Mouse (Mus musculus): Measurements from ENCODE around the gene Smad3. TPM values are rescaled to one million over a fixed set of nuclear protein-coding genes. Genes with fewer than 3 reads are reported as not detected.

Gene Smad3
- polyA plus RNA-seq, 1 experiment: 33.5 TPM

DNA sequence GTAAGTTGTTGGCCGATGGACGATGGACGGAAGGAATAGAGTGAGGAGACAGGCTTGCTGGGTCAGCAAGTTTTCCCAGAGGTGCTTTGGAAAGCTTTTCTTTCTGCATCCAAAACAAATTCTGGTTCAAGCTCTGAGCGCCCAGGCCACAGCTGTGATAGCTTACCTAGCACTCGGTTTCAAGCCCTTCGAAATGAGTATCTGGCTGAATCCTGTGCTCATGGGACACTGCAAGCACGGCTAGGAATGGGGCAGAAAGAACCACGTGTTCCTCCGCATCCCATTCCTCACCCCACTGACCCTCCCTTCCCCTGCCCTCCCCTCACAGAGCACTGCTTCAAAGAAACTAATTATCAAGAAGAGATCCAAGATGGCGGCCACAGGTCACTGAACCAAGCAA lies 28.8 kb downstream of the Smad3 start:
- H3K27ac ChIP-seq (ENCODE audit: insufficient read depth, low read depth, low read length): no peak overlapping the region
- no peak for TF ChIP-seq CTCF (conservative IDR thresholded peaks at IDR 0.05; ENCODE audit: insufficient read depth, insufficient read length, low read depth, low read length)
- TF ChIP-seq POLR2A (IDR thresholded peaks at IDR 0.05; ENCODE audit: low read depth, low read length): no peak
- no peaks in the 10 kb centered on the region for H3K36me3 ChIP-seq (ENCODE audit: control insufficient read depth, insufficient read depth, low read length)
- H3K4me3 ChIP-seq (ENCODE audit: insufficient read depth, low read depth, low read length): no peak overlapping the region
- H3K27me3 ChIP-seq (replicated peaks; ENCODE audit: control insufficient read depth, insufficient read depth, low read length): no peaks in the 10 kb centered on the region
- 58% methylated on average over 10 of the region's 10 CpGs for WGBS
- DNase-seq: no peak
- H3K4me1 ChIP-seq (ENCODE audit: control insufficient read depth, insufficient read depth, low read length): peaks cover 24% of the 10 kb centered on the region

DNA sequence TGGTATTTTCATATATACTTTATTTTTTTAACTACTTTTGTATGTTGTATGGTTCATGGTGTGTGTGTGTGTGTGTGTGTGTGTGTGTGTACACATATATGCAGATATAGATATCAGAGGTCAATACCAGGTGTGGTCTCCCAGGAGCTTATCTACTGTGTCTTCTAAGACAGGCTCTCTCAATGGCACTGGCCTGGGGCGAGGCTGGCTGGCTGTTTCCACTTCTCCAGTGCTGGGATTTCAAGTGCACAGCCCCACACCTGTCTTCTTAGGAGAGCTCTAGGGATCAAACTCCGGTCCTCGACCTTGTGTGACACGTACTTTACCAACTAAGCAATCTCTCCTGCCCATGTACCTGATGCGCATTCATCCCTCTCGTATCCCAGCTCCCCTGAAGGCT lies 30.7 kb downstream of the Smad3 start:
- 80% methylated on average over 6 of the region's 6 CpGs for WGBS
- Histone ChIP-seq H3K27ac (ENCODE audit: insufficient read depth, low read depth, low read length) (no peak overlapping the region), H3K4me3 (ENCODE audit: insufficient read depth, low read depth, low read length) (no peak overlapping the region), H3K36me3 (ENCODE audit: control insufficient read depth, insufficient read depth, low read length) (no peaks in the 10 kb centered on the region), H3K27me3 (replicated peaks; ENCODE audit: control insufficient read depth, insufficient read depth, low read length) (no peaks in the 10 kb centered on the region), H3K4me1 (ENCODE audit: control insufficient read depth, insufficient read depth, low read length) (peaks cover 33% of the 10 kb centered on the region)
- no peak for DNase-seq
- TF ChIP-seq POLR2A (IDR thresholded peaks at IDR 0.05; ENCODE audit: low read depth, low read length) (no peak), CTCF (conservative IDR thresholded peaks at IDR 0.05; ENCODE audit: insufficient read depth, insufficient read length, low read depth, low read length) (no peak)

DNA sequence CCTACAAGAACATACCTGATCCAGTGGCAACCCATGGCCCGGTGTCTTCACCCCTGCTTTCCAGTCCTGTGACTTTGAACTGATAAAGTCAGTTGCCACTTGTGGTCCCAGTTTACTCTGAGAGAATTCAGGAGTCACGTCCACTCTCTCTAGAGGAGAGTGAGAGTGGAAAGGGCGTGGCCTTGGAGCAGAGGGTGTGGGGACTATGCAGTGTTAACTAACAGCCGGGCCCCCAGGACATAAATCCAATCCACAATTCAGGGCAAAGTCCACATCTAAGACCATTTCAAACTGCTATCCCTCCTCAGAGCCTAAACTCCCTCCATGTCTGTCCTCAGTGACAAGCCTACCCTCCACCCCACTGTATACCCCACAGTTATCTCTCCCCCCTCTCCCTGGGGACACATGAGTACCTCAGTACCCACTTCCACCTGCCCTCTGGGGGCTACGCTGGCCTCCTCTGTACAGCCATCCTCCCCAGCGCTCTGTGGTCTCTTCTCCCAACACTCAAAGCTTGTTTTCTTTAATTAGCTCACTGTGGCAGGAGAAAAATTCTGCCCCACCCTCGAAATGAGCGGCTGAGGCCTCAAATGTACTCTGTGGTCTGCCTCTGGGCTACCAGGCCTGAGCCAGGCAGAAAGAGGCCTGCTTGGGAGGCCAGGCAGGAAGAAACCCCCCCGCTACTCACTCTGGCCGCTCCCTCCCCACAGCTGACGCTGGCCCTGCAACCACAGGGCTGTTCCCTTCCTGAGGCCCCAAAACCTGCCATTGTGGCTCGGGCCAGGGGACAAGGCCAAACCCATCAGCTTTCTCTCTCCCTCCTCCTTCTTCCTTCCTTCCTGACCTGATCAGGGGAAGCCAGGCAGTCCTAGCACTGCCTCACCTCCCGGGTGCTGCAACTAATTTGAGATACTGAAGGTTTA lies 31.4 kb downstream of the Smad3 start:
- TF ChIP-seq CTCF (conservative IDR thresholded peaks at IDR 0.05; ENCODE audit: insufficient read depth, insufficient read length, low read depth, low read length): no peak
- TF ChIP-seq POLR2A (IDR thresholded peaks at IDR 0.05; ENCODE audit: low read depth, low read length): no peak
- Histone ChIP-seq H3K4me3 (ENCODE audit: insufficient read depth, low read depth, low read length) (no peak overlapping the region), H3K27me3 (replicated peaks; ENCODE audit: control insufficient read depth, insufficient read depth, low read length) (no peaks in the 10 kb centered on the region), H3K27ac (ENCODE audit: insufficient read depth, low read depth, low read length) (peak overlapping the region; percentile 37; the same call in 1 of the 2 replicates), H3K36me3 (ENCODE audit: control insufficient read depth, insufficient read depth, low read length) (no peaks in the 10 kb centered on the region), H3K4me1 (ENCODE audit: control insufficient read depth, insufficient read depth, low read length) (peaks cover 40% of the 10 kb centered on the region)
- WGBS: 37% methylated on average over 13 of the region's 13 CpGs
- peak; percentile 52 for DNase-seq

DNA sequence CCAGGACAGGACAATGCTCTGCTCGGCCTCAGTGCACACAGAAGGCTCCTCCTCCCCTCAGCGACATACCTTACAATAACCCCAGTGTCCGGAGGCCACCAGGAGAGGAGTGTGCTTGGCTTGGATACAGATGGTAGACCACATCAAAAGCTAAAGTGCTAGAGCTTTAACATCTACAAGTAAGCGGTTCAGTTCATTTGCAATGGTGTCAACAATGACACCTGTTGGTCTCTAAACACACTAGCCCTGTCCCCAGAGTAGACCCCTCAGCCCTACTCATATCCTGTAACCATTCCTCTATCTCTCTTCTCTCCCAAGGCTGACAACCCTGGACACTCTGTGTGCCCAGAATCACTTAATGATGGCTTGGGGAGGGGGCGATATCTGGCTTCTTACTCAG lies 33.0 kb downstream of the Smad3 start:
- Histone ChIP-seq H3K36me3 (ENCODE audit: control insufficient read depth, insufficient read depth, low read length) (no peaks in the 10 kb centered on the region), H3K27ac (ENCODE audit: insufficient read depth, low read depth, low read length) (no peak overlapping the region), H3K27me3 (replicated peaks; ENCODE audit: control insufficient read depth, insufficient read depth, low read length) (no peaks in the 10 kb centered on the region), H3K4me3 (ENCODE audit: insufficient read depth, low read depth, low read length) (no peak overlapping the region), H3K4me1 (ENCODE audit: control insufficient read depth, insufficient read depth, low read length) (peaks cover 51% of the 10 kb centered on the region)
- no peak for DNase-seq
- TF ChIP-seq POLR2A (IDR thresholded peaks at IDR 0.05; ENCODE audit: low read depth, low read length): no peak
- TF ChIP-seq CTCF (conservative IDR thresholded peaks at IDR 0.05; ENCODE audit: insufficient read depth, insufficient read length, low read depth, low read length): no peak
- 74% methylated on average over 5 of the region's 5 CpGs for WGBS

DNA sequence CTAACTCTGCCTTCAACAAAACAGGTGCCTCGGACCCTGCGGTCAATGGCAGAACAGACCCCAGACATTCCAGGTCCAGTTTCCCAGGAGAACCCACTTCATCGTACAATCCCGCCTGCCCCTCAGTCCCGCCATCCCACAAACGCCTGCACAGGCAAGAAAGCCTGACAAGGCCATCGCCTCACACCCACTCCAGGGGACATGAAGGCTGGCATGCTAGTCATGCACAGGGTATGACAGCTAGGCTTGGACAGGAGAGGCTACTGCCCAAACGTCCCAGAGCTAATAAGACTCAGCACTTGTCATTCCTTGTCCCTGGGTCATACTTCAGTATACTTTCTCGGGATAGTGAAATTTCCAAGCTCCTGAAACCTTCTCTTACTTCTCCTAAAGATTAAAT lies 34.9 kb downstream of the Smad3 start:
- Histone ChIP-seq H3K27me3 (replicated peaks; ENCODE audit: control insufficient read depth, insufficient read depth, low read length) (no peaks in the 10 kb centered on the region), H3K4me1 (ENCODE audit: control insufficient read depth, insufficient read depth, low read length) (peaks cover 48% of the 10 kb centered on the region), H3K4me3 (ENCODE audit: insufficient read depth, low read depth, low read length) (no peak overlapping the region), H3K27ac (ENCODE audit: insufficient read depth, low read depth, low read length) (no peak overlapping the region), H3K36me3 (ENCODE audit: control insufficient read depth, insufficient read depth, low read length) (no peaks in the 10 kb centered on the region)
- DNase-seq: no peak
- TF ChIP-seq CTCF (conservative IDR thresholded peaks at IDR 0.05; ENCODE audit: insufficient read depth, insufficient read length, low read depth, low read length) (no peak), POLR2A (IDR thresholded peaks at IDR 0.05; ENCODE audit: low read depth, low read length) (no peak)
- WGBS: 89% methylated on average over 9 of the region's 9 CpGs

DNA sequence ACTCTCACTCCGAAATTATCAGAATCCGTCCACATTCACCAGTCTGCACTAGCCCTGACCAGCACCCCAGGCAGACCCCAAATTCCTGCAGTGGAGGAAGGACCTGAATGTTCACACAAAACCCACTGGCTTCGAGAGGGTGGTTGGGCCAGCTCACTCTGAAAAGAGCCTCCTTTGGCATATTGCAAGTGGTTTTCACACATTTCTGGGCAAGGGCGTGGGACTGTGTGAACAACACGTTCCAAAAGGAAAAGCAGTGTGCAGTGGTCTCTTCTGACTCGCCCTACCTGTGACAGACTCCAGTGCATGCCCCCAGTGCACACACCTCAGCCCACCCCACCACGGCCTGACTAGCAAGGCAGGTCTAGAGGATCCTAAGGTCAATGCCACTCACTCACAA lies 35.4 kb downstream of the Smad3 start:
- no peaks in the 10 kb centered on the region for H3K27me3 ChIP-seq (replicated peaks; ENCODE audit: control insufficient read depth, insufficient read depth, low read length)
- TF ChIP-seq POLR2A (IDR thresholded peaks at IDR 0.05; ENCODE audit: low read depth, low read length) (no peak), CTCF (conservative IDR thresholded peaks at IDR 0.05; ENCODE audit: insufficient read depth, insufficient read length, low read depth, low read length) (no peak)
- 84% methylated on average over 7 of the region's 7 CpGs for WGBS
- H3K27ac ChIP-seq (ENCODE audit: insufficient read depth, low read depth, low read length): no peak overlapping the region
- DNase-seq: no peak
- peaks cover 52% of the 10 kb centered on the region for H3K4me1 ChIP-seq (ENCODE audit: control insufficient read depth, insufficient read depth, low read length)
- H3K4me3 ChIP-seq (ENCODE audit: insufficient read depth, low read depth, low read length): no peak overlapping the region
- H3K36me3 ChIP-seq (ENCODE audit: control insufficient read depth, insufficient read depth, low read length): no peaks in the 10 kb centered on the region

DNA sequence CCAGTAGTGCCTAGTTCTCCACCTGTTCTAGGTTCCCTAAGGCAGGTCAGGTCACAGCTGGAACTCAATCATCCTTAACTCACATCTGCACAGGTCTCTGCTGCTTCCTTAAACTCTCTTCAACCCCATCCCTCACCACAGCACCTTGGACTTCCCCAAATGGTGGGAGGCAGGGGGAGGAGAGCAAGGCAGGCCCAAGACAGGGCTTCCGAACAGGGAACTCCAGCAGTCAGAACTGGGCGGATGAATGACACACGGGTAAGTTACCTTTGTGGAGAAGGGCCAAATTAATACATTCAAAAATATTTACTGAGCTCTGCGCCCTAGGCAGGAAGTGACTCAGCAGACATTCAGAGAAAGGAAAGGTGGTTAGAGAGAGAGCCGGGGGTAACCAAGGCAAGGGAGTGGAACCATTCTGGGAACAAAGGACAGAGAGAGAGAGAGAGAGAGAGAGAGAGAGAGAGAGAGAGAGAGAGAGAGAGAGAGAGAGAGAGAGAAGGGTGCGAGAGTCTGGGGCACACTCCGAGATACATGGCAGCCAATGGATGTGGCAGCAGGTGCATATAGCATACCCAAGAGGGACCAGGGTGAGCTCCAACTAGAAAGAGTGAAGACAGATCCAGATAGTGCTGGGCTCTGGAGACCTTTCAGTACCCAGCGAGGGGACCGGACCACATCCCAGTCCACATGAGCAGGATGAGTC lies 36.1 kb downstream of the Smad3 start:
- Histone ChIP-seq H3K27me3 (replicated peaks; ENCODE audit: control insufficient read depth, insufficient read depth, low read length) (no peaks in the 10 kb centered on the region), H3K4me3 (ENCODE audit: insufficient read depth, low read depth, low read length) (no peak overlapping the region), H3K4me1 (ENCODE audit: control insufficient read depth, insufficient read depth, low read length) (peaks cover 53% of the 10 kb centered on the region), H3K27ac (ENCODE audit: insufficient read depth, low read depth, low read length) (peak overlapping the region; percentile 19; the same call in 1 of the 2 replicates), H3K36me3 (ENCODE audit: control insufficient read depth, insufficient read depth, low read length) (no peaks in the 10 kb centered on the region)
- DNase-seq: no peak
- 56% methylated on average over 9 of the region's 9 CpGs for WGBS
- no peak for TF ChIP-seq CTCF (conservative IDR thresholded peaks at IDR 0.05; ENCODE audit: insufficient read depth, insufficient read length, low read depth, low read length)
- no peak for TF ChIP-seq POLR2A (IDR thresholded peaks at IDR 0.05; ENCODE audit: low read depth, low read length)
